Mouse (Mus musculus) MEL (cell line): ENCODE measurements at regions not wholly inside any gene's neighbourhood (a gene's known extent, or its start where the extent isn't known, plus 50 kb on each side); places are given as distances from the start of the nearest gene placed in this dataset.

Source experiments
- DNase-seq: peaks from one replicate; pipeline ENCODE4 v3.0.0; 2011; ENCODE audit warnings: low read depth, low spot score
- H3K27ac ChIP-seq: 2 replicates; pipeline ENCODE4 v1.5.1; 2012; ENCODE audit warnings: low read depth, mild to moderate bottlenecking, control low read depth, low read length, moderate library complexity; ENCODE audit not compliant: control insufficient read depth
- H3K27me3 ChIP-seq, 2 experiments: fragments of 150-350 bp in 1 of 2; sonication (generic) in 1 of 2; 2 replicates each; pipeline ENCODE4 v1.6.1; 2012; ENCODE audit warnings: low read length in 2 of 2, mild to moderate bottlenecking in 2 of 2, improper control_type of control experiment in 1 of 2, moderate library complexity in 1 of 2; ENCODE audit not compliant: insufficient read depth in 2 of 2, control insufficient read depth in 1 of 2
- H3K36me3 ChIP-seq, 2 experiments: 2 replicates each; pipeline ENCODE4 v1.6.1; 2012 to 2014; ENCODE audit warnings: low read length in 2 of 2, improper control_type of control experiment in 1 of 2, inconsistent platforms in 1 of 2, mild to moderate bottlenecking in 1 of 2; ENCODE audit not compliant: insufficient read depth in 2 of 2, control insufficient read depth in 1 of 2
- H3K4me1 ChIP-seq, 2 experiments: fragments of 150-350 bp in 1 of 2; sonication (generic) in 1 of 2; 2 replicates each; pipeline ENCODE4 v1.6.1; 2012; ENCODE audit warnings: low read length in 2 of 2, improper control_type of control experiment in 1 of 2, mild to moderate bottlenecking in 1 of 2; ENCODE audit not compliant: insufficient read depth in 2 of 2, control insufficient read depth in 1 of 2
- H3K4me3 ChIP-seq, 2 experiments: fragments of 150-350 bp in 1 of 2; sonication (generic) in 1 of 2; 2 replicates each; pipeline ENCODE4 v1.5.1; 2012; ENCODE audit warnings: low read depth in 2 of 2, low read length in 2 of 2, mild to moderate bottlenecking in 2 of 2, moderate library complexity in 2 of 2, control low read depth in 1 of 2, improper control_type of control experiment in 1 of 2; ENCODE audit not compliant: control insufficient read depth in 1 of 2, insufficient read depth in 1 of 2
- H3K79me2 ChIP-seq: 2 replicates; pipeline ENCODE4 v1.6.1; 2012; ENCODE audit warnings: mild to moderate bottlenecking, low read length, moderate library complexity; ENCODE audit not compliant: control insufficient read depth, poor library complexity, insufficient read depth
- H3K9ac ChIP-seq: 2 replicates; pipeline ENCODE4 v1.6.1; 2012; ENCODE audit warnings: low read depth, mild to moderate bottlenecking, control low read depth, low read length, moderate library complexity; ENCODE audit not compliant: control insufficient read depth, poor library complexity, severe bottlenecking
- H3K9me3 ChIP-seq: fragments of 150-350 bp; sonication (generic); replicated peaks from 2 replicates; pipeline ENCODE4 v1.6.1; 2012; ENCODE audit warnings: mild to moderate bottlenecking, low read length, improper control_type of control experiment, moderate library complexity; ENCODE audit not compliant: insufficient read depth
- CHD1 ChIP-seq: IDR thresholded peaks from 2 replicates; pipeline ENCODE4 v1.6.1; 2012; ENCODE audit warnings: low read depth, mild to moderate bottlenecking, inconsistent platforms, low read length, improper control_type of control experiment
- CHD2 ChIP-seq: IDR thresholded peaks from 2 replicates; pipeline ENCODE4 v1.6.1; 2011; ENCODE audit warnings: low read length, improper control_type of control experiment
- CTCF ChIP-seq, 3 experiments: IDR thresholded peaks in 2 of 3; conservative IDR thresholded peaks in 1 of 3; 2 replicates each; pipeline ENCODE4 v1.5.1; 2011 to 2012; ENCODE audit warnings: low read length in 3 of 3, low read depth in 2 of 3, mild to moderate bottlenecking in 2 of 3, improper control_type of control experiment in 1 of 3, inconsistent platforms in 1 of 3, mixed read lengths in 1 of 3, moderate library complexity in 1 of 3; ENCODE audit not compliant: control insufficient read depth in 1 of 3, insufficient read depth in 1 of 3, poor library complexity in 1 of 3, severe bottlenecking in 1 of 3
- E2F4 ChIP-seq: IDR thresholded peaks from 2 replicates; pipeline ENCODE4 v1.6.1; 2011; ENCODE audit warnings: low read depth, low read length, improper control_type of control experiment, borderline replicate concordance
- ELF1 ChIP-seq: IDR thresholded peaks from 2 replicates; pipeline ENCODE4 v1.6.1; 2014; ENCODE audit warnings: low read depth, mild to moderate bottlenecking, inconsistent platforms, low read length, improper control_type of control experiment, moderate library complexity
- EP300 ChIP-seq, 2 experiments: IDR thresholded peaks; 2 replicates each; pipeline ENCODE4 v1.6.1; 2011; ENCODE audit warnings: improper control_type of control experiment in 2 of 2, low read length in 2 of 2, low read depth in 1 of 2, mild to moderate bottlenecking in 1 of 2
- ETS1 ChIP-seq: IDR thresholded peaks from 2 replicates; pipeline ENCODE4 v1.6.1; 2012; ENCODE audit warnings: low read depth, mild to moderate bottlenecking, inconsistent platforms, low read length, improper control_type of control experiment, moderate library complexity
- HCFC1 ChIP-seq: IDR thresholded peaks from 2 replicates; pipeline ENCODE4 v1.6.1; 2012; ENCODE audit warnings: low read depth, mild to moderate bottlenecking, inconsistent platforms, low read length, improper control_type of control experiment, moderate library complexity
- JUND ChIP-seq: IDR thresholded peaks from 2 replicates; pipeline ENCODE4 v1.6.1; 2011; ENCODE audit warnings: low read depth, mild to moderate bottlenecking, improper control_type of control experiment, low read length
- KAT2A ChIP-seq: conservative IDR thresholded peaks from 2 replicates; pipeline ENCODE4 v1.6.1; 2012; ENCODE audit warnings: low read depth, low read length, improper control_type of control experiment, inconsistent platforms
- MAZ ChIP-seq: IDR thresholded peaks from 2 replicates; pipeline ENCODE4 v1.6.1; 2012; ENCODE audit warnings: low read depth, mild to moderate bottlenecking, inconsistent platforms, low read length, improper control_type of control experiment
- MYC ChIP-seq: IDR thresholded peaks from 2 replicates; pipeline ENCODE4 v1.6.1; 2011; ENCODE audit warnings: low read depth, mild to moderate bottlenecking, low read length, improper control_type of control experiment, moderate library complexity
- NRF1 ChIP-seq: IDR thresholded peaks from 2 replicates; pipeline ENCODE4 v1.6.1; 2014; ENCODE audit warnings: low read depth, mild to moderate bottlenecking, inconsistent platforms, low read length, improper control_type of control experiment, moderate library complexity; ENCODE audit not compliant: poor library complexity, insufficient read depth, severe bottlenecking
- POLR2A ChIP-seq, 2 experiments: IDR thresholded peaks; 2 replicates each; pipeline ENCODE4 v1.6.1; 2011 to 2012; ENCODE audit warnings: low read length in 2 of 2, mild to moderate bottlenecking in 2 of 2, control low read depth in 1 of 2, improper control_type of control experiment in 1 of 2, low read depth in 1 of 2, moderate library complexity in 1 of 2; ENCODE audit not compliant: control insufficient read depth in 1 of 2, insufficient read depth in 1 of 2, poor library complexity in 1 of 2
- POLR2AphosphoS2 ChIP-seq: IDR thresholded peaks from 2 replicates; pipeline ENCODE4 v1.6.1; 2011; ENCODE audit warnings: low read length, improper control_type of control experiment
- POLR2AphosphoS5 ChIP-seq: IDR thresholded peaks from 2 replicates; pipeline ENCODE4 v1.6.1; 2012; ENCODE audit warnings: low read depth, borderline replicate concordance, mild to moderate bottlenecking, inconsistent platforms, low read length, moderate library complexity, mixed read lengths
- RAD21 ChIP-seq: IDR thresholded peaks from 2 replicates; pipeline ENCODE4 v1.6.1; 2011; ENCODE audit warnings: mild to moderate bottlenecking, low read depth, low read length, improper control_type of control experiment
- RCOR1 ChIP-seq: IDR thresholded peaks from 2 replicates; pipeline ENCODE4 v1.6.1; 2012; ENCODE audit warnings: low read depth, mild to moderate bottlenecking, inconsistent platforms, low read length, improper control_type of control experiment
- SIN3A ChIP-seq: IDR thresholded peaks from 2 replicates; pipeline ENCODE4 v1.6.1; 2012; ENCODE audit warnings: low read length, improper control_type of control experiment, inconsistent platforms
- SMC3 ChIP-seq: IDR thresholded peaks from 2 replicates; pipeline ENCODE4 v1.6.1; 2011; ENCODE audit warnings: low read depth, low read length, improper control_type of control experiment
- TAL1 ChIP-seq: IDR thresholded peaks from 2 replicates; pipeline ENCODE4 v1.6.1; 2012; ENCODE audit warnings: mild to moderate bottlenecking, inconsistent platforms, low read length, moderate library complexity, mixed read lengths
- TCF12 ChIP-seq: IDR thresholded peaks from 2 replicates; pipeline ENCODE4 v1.6.1; 2014; ENCODE audit warnings: low read depth, mild to moderate bottlenecking, inconsistent platforms, low read length, improper control_type of control experiment, moderate library complexity
- UBTF ChIP-seq: IDR thresholded peaks from 2 replicates; pipeline ENCODE4 v1.6.1; 2012; ENCODE audit warnings: low read depth, mild to moderate bottlenecking, inconsistent platforms, low read length, improper control_type of control experiment, moderate library complexity, borderline replicate concordance; ENCODE audit not compliant: insufficient read depth
- USF1 ChIP-seq: IDR thresholded peaks from 2 replicates; pipeline ENCODE4 v1.6.1; 2014; ENCODE audit warnings: low read depth, mild to moderate bottlenecking, inconsistent platforms, low read length, improper control_type of control experiment, moderate library complexity
- USF2 ChIP-seq, 2 experiments: IDR thresholded peaks; 2 replicates each; pipeline ENCODE4 v1.6.1; 2011 to 2012; ENCODE audit warnings: improper control_type of control experiment in 2 of 2, low read length in 2 of 2, borderline replicate concordance in 1 of 2, inconsistent platforms in 1 of 2, low read depth in 1 of 2, mild to moderate bottlenecking in 1 of 2; ENCODE audit not compliant: insufficient read depth in 1 of 2
- ZC3H11A ChIP-seq: IDR thresholded peaks from 2 replicates; pipeline ENCODE4 v1.6.1; 2012; ENCODE audit warnings: low read depth, mild to moderate bottlenecking, inconsistent platforms, low read length, improper control_type of control experiment
- ZMIZ1 ChIP-seq: IDR thresholded peaks from 2 replicates; pipeline ENCODE4 v1.6.1; 2012; ENCODE audit warnings: low read depth, mild to moderate bottlenecking, inconsistent platforms, low read length, improper control_type of control experiment, moderate library complexity
- ZNF384 ChIP-seq: IDR thresholded peaks from 2 replicates; pipeline ENCODE4 v1.6.1; 2012; ENCODE audit warnings: low read depth, mild to moderate bottlenecking, inconsistent platforms, low read length, improper control_type of control experiment

DNA sequence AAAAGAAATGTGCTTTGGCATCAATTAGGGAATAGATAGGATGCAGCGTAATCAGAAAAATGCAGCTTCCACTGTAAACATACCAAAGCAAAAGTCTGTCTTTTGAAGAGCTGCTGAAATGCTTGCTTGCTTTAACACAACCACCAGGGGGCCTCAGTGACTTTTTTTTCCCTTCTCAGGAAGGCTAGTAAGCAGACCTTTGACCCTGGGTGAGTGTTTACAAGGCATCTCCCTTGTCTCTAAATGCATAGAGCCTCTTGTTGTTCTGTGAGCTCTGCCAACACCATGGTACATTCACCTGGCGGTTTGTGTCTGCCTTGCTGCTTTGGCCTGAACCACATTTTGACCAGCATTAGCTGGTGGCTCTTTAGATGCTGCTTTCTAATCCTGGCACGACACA, 191.9 kb upstream of the C9orf72 start:
- Histone ChIP-seq H3K27ac (no peak overlapping the region), H3K9ac (no peak overlapping the region), H3K9me3 (no peaks in the 10 kb centered on the region), H3K4me3 (no peak overlapping the region), H3K36me3 (no peaks in the 10 kb centered on the region), H3K27me3 (no peaks in the 10 kb centered on the region; a peak in 1 of 4 replicates), H3K79me2 (no peaks in the 10 kb centered on the region), H3K4me1 (no peaks in the 10 kb centered on the region)
- peak; percentile 56 for DNase-seq
- TF ChIP-seq CHD2 (no peak), USF1 (no peak), EP300 (IDR thresholded peaks at IDR 0.05; ENCODE audit: low read depth in 1 of 2, low read length in 2 of 2) (no peak), NRF1 (no peak), SIN3A (no peak), SMC3 (peak; percentile 89), MAZ (no peak), RAD21 (peak; percentile 80), MYC (no peak), ZNF384 (0 out of 2 replicates have a peak, but pooled peaks have one; percentile 16), USF2 (IDR thresholded peaks at IDR 0.05; ENCODE audit: borderline replicate concordance in 1 of 2, insufficient read depth in 1 of 2, low read depth in 1 of 2, low read length in 2 of 2) (no peak), CTCF (IDR thresholded peaks at IDR 0.05 in 2 of 3, conservative IDR thresholded peaks at IDR 0.05 in 1 of 3; ENCODE audit: control insufficient read depth in 1 of 3, insufficient read depth in 1 of 3, low read depth in 2 of 3, low read length in 3 of 3, poor library complexity in 1 of 3, severe bottlenecking in 1 of 3) (peak; percentile 49 to 74 (median 53)), ZC3H11A (peak; percentile 76), E2F4 (no peak), POLR2AphosphoS2 (no peak), RCOR1 (no peak), ETS1 (no peak)

DNA sequence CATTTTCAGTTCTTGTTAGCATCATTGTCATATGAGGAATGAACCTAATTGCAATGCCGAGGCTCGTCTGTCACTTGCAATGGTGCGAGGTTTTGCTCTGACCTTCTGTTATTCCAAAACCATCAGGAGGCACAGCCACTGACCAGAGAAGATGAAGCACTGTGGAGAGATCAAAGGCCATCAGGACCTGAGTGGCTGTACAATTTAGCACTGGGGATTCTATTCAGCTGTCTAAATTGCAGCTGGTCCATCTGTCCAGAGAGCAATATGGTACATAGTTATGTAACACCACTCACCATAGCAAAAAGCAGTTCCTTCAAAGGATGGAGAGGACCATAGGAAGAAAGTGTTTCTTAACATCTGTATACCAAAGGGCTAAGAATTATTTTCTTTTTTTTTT, 187.5 kb upstream of the C9orf72 start:
- Histone ChIP-seq H3K27me3 (peaks cover 0 to 1% of the 10 kb centered on the region in 2 experiments; a peak in 2 of 4 replicates), H3K4me3 (no peak overlapping the region), H3K36me3 (no peaks in the 10 kb centered on the region), H3K9ac (no peak overlapping the region), H3K27ac (no peak overlapping the region), H3K4me1 (no peaks in the 10 kb centered on the region), H3K79me2 (no peaks in the 10 kb centered on the region), H3K9me3 (no peaks in the 10 kb centered on the region)
- TF ChIP-seq POLR2A (IDR thresholded peaks at IDR 0.05; ENCODE audit: control insufficient read depth in 1 of 2, insufficient read depth in 1 of 2, low read depth in 1 of 2, low read length in 2 of 2, poor library complexity in 1 of 2) = no peak
- no peak for TF ChIP-seq RCOR1
- TF ChIP-seq ELF1 = no peak
- no peak for TF ChIP-seq HCFC1
- no peak for TF ChIP-seq MYC
- no peak for TF ChIP-seq ZMIZ1
- TF ChIP-seq TCF12 = no peak
- TF ChIP-seq CHD1 = no peak
- TF ChIP-seq TAL1 = no peak
- no peak for TF ChIP-seq ZNF384
- no peak for TF ChIP-seq JUND
- no peak for TF ChIP-seq UBTF
- TF ChIP-seq POLR2AphosphoS5 = no peak
- no peak for TF ChIP-seq KAT2A
- TF ChIP-seq ZC3H11A = no peak
- DNase-seq = no peak
